Comparison of ENCODE assay signal across 26 mouse cellular contexts in genomic region chr6:145891951-145892350, GRCm38 (mm10). TPM values are rescaled to one million over a fixed set of nuclear protein-coding genes. Genes with fewer than 3 reads are reported as not detected.
"Had no signal": no experiment of that assay in that cellular context is flagged by ENCODE, and none has a peak within 500 bp of the region (broad histone marks: within the 10 kb centered on the region; RNA-seq: fewer than 3 reads in every experiment).

No protein-coding gene starts in this region.

- H3K9ac ChIP-seq: heart, embryonic 12.5 days; hindbrain, embryonic 12.5 days; hindbrain, embryonic 14.5 days; intestine, embryonic 15.5 days; limb, embryonic 12.5 days; liver, embryonic 12.5 days had no signal

- ATAC-seq: hindbrain, embryonic 16.5 days; inflammation-experienced regulatory T-cells, adult 6 months; intestine, embryonic 15.5 days; intestine, postnatal 0 days; liver, embryonic 12.5 days had no signal

- H3K27ac ChIP-seq: gastrocnemius, adult 2 months; heart, adult 2 months; hindbrain, embryonic 10.5 days; hindbrain, embryonic 12.5 days; hindbrain, embryonic 14.5 days; intestine, embryonic 15.5 days; layer of hippocampus, adult 2 months; left cerebral cortex, adult 2 months; limb, embryonic 10.5 days; limb, embryonic 12.5 days; liver, embryonic 12.5 days had no signal

- H3K4me2 ChIP-seq: heart, embryonic 12.5 days; hindbrain, embryonic 12.5 days; hindbrain, embryonic 14.5 days; intestine, embryonic 15.5 days; limb, embryonic 12.5 days; liver, embryonic 12.5 days had no signal

- H3K27me3 ChIP-seq: hindbrain, embryonic 12.5 days; intestine, embryonic 15.5 days; limb, embryonic 12.5 days; liver, embryonic 12.5 days had no signal

- H3K4me1 ChIP-seq: intestine, embryonic 15.5 days had no signal

- DNase-seq: gastrocnemius, adult 2 months; gastrocnemius, postnatal 10 days; gastrocnemius, postnatal 25 days; heart, adult 2 months; heart, postnatal 10 days; heart, postnatal 4 days; kidney, adult 18-20 months; kidney, adult 8-10 months; kidney, postnatal 10 days; kidney, postnatal 25 days; kidney, postnatal 4 days; liver had no signal

- H3K4me3 ChIP-seq: gastrocnemius, adult 2 months; heart, adult 2 months; heart, embryonic 12.5 days; hindbrain, embryonic 10.5 days; hindbrain, embryonic 12.5 days; intestine, embryonic 15.5 days; layer of hippocampus, adult 2 months; left cerebral cortex, adult 2 months; limb, embryonic 10.5 days; limb, embryonic 12.5 days; liver, embryonic 12.5 days had no signal

- H3K9me3 ChIP-seq: heart, embryonic 12.5 days; hindbrain, embryonic 10.5 days; hindbrain, embryonic 12.5 days; intestine, embryonic 15.5 days; limb, embryonic 10.5 days; limb, embryonic 12.5 days; liver, embryonic 12.5 days had no signal

- H3K36me3 ChIP-seq: heart, embryonic 12.5 days; hindbrain, embryonic 10.5 days; hindbrain, embryonic 12.5 days; intestine, embryonic 15.5 days; limb, embryonic 10.5 days; limb, embryonic 12.5 days; liver, embryonic 12.5 days had no signal

RNA-seq across cellular contexts. Expression of gene Bhlhe41, which starts 26.6 kb away (rescaled TPM):
- total RNA-seq: granulocyte monocyte progenitor cell, adult 5-6 weeks had no signal

RNA-seq across cellular contexts. Expression of gene Sspn, which starts 39.5 kb away (rescaled TPM):
- total RNA-seq: granulocyte monocyte progenitor cell, adult 5-6 weeks had no signal
